Mouse (Mus musculus) ES-E14 (cell line): Measurements from ENCODE around the gene Dlgap4. TPM values are rescaled to one million over a fixed set of nuclear protein-coding genes. Genes with fewer than 3 reads are reported as not detected.

Source experiments
- DNase-seq: peaks from one replicate; pipeline ENCODE4 v3.0.0-alpha.2; 2013; ENCODE audit warnings: low read depth, low spot score
- H3K27ac ChIP-seq: 2 replicates; pipeline ENCODE4 v1.5.1; 2012; ENCODE audit warnings: low read depth, mild to moderate bottlenecking, low read length, moderate library complexity, mixed read lengths; ENCODE audit not compliant: poor library complexity, insufficient read depth, severe bottlenecking
- H3K36me3 ChIP-seq: 2 replicates; pipeline ENCODE4 v1.6.1; 2012; ENCODE audit warnings: mild to moderate bottlenecking, low read length, moderate library complexity, mixed read lengths; ENCODE audit not compliant: control insufficient read depth, poor library complexity, insufficient read depth, severe bottlenecking
- H3K4me1 ChIP-seq, 2 experiments: fragments of 150-350 bp in 1 of 2; sonication (generic) in 1 of 2; 2 replicates each; pipeline ENCODE4 v1.6.1; 2012; ENCODE audit warnings: low read length in 2 of 2, mild to moderate bottlenecking in 1 of 2, mixed read lengths in 1 of 2; ENCODE audit not compliant: control insufficient read depth in 2 of 2, insufficient read depth in 2 of 2, poor library complexity in 1 of 2
- H3K4me3 ChIP-seq, 2 experiments: fragments of 150-350 bp in 1 of 2; sonication (generic) in 1 of 2; 2 replicates each; pipeline ENCODE4 v1.5.1; 2012; ENCODE audit warnings: low read length in 2 of 2, low read depth in 1 of 2, mild to moderate bottlenecking in 1 of 2, mixed read lengths in 1 of 2; ENCODE audit not compliant: insufficient read depth in 1 of 2, poor library complexity in 1 of 2, severe bottlenecking in 1 of 2
- H3K9ac ChIP-seq: 2 replicates; pipeline ENCODE4 v1.6.1; 2012; ENCODE audit warnings: low read depth, mild to moderate bottlenecking, low read length, mixed read lengths; ENCODE audit not compliant: poor library complexity, insufficient read depth, severe bottlenecking
- H3K9me3 ChIP-seq: fragments of 150-350 bp; sonication (generic); 2 replicates; pipeline ENCODE4 v1.6.1; 2012; ENCODE audit warnings: low read depth, mild to moderate bottlenecking, low read length; ENCODE audit not compliant: control insufficient read depth, insufficient read depth
- CHD2 ChIP-seq: IDR thresholded peaks from 2 replicates; pipeline ENCODE4 v1.6.1; 2014; ENCODE audit warnings: mild to moderate bottlenecking, low read depth, low read length, inconsistent platforms
- HCFC1 ChIP-seq: IDR thresholded peaks from 2 replicates; pipeline ENCODE4 v1.6.1; 2012; ENCODE audit warnings: low read length, inconsistent platforms, borderline replicate concordance; ENCODE audit not compliant: insufficient read depth
- MAFK ChIP-seq: IDR thresholded peaks from 2 replicates; pipeline ENCODE4 v1.6.1; 2014; ENCODE audit warnings: mild to moderate bottlenecking, low read depth, low read length, inconsistent platforms; ENCODE audit not compliant: insufficient read depth
- ZC3H11A ChIP-seq: IDR thresholded peaks from 2 replicates; pipeline ENCODE4 v1.6.1; 2012; ENCODE audit warnings: low read depth, mild to moderate bottlenecking, inconsistent platforms, low read length, borderline replicate concordance
- ZNF384 ChIP-seq: IDR thresholded peaks from 2 replicates; pipeline ENCODE4 v1.6.1; 2012; ENCODE audit warnings: low read depth, low read length, inconsistent platforms
- in situ Hi-C, 2 experiments: fragments of 600-800 bp; cut with MboI; formaldehyde crosslinking; loops; one replicate each; pipeline ENCODE4 v1.15.1; 2025; ENCODE audit warnings: low sequenced_read_pairs in 2 of 2, inconsistent platforms in 1 of 2; ENCODE audit not compliant: unreplicated experiment in 2 of 2
- total RNA-seq: library from RNA; depleted of rRNA; stranded (reverse); fragments of 300-350 nt; gene quantifications from 2 replicates; pipeline ENCODE4 v1.2.3, GENCODE M21; 2012

Dlgap4 gene
- total RNA-seq, 1 experiment: 28.8 TPM

DNA sequence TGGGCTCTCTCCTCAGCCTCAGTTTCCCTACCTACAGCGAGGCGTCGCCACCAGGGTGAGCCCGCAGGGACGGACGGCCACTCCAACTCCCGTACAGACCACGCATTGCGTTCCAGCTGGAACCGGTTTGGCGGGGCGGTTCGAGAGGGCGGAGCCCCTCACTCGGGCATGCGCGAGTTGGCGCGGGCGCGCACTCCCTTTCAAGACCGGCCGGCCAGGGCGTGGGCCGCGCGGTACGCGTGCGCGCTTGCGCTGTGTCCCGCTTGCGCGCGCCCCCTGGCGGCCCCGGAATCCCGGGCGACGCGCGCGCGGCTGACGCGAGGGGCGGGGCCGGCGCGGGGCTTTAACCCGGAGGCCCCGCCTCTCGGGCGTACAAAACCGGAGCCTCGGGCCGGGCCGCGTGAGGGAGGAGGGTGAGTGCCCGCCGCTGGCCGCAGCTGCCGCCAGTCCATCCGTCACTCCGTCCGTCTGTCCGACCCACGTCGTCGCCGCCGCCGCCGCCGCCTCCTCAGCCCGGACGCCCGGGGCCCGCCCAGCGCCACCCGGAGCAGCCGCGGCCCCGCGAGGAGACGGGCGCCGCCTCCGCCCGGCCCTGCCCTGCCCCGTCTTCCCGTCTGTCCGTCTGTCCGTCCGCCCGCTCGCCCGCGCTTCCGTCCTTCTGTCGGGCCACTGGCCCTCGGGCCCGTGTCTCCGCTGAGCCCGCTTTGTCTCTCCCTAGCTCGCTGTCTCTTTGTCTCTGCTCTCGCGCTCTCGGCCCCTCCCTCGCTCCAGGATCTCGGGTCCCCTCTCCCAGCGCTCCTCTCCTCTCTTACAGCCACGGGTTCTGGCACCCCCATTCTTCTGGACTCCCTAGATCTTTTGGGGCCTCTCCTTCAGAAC is 107.4 kb downstream of the Dlgap4 start:
- DNase-seq: peak; percentile 77
- Histone ChIP-seq H3K4me1 (peaks cover 9 to 21% of the 10 kb centered on the region in 2 experiments; a peak in 3 of 4 replicates), H3K4me3 (peak overlapping the region; percentile 81 to 94), H3K9me3 (no peaks in the 10 kb centered on the region), H3K27ac (peak overlapping the region; percentile 68), H3K36me3 (no peaks in the 10 kb centered on the region; the same call in 1 of the 2 replicates), H3K9ac (peak overlapping the region; percentile 92)
- in situ Hi-C loops: loop anchor here in 1 of 2 experiments (25.0 kb wide), 1 partner anchor 184 kb away; the partner anchor contains the start of gene Aar2
- TF ChIP-seq HCFC1 (no peak), ZC3H11A (no peak), CHD2 (no peak), MAFK (no peak), ZNF384 (no peak)

DNA sequence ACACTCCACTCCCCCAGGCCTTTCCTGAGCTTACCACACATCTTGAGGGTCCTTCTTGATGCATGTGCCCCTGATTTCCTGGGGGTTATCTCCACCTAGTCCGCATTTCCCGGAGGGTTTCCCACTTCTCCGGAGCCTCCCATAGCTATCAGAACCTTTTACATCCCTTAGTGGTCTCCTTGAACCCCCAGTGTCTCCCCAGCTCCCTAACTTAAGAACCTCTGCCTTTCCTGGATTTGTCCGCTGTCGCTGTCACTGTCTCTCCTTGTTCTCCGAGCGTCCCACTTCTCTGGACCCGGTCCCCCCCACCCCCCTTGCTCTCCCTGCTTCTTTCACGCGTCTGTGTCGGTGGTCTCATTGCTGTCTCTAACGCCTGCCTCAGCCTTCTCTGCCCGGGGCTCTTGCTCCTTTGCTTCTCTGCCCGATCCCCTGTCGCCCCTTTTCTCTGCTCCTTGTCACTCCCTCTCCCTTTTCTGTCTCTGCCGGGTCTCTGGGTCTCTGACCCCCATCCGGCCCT is 108.1 kb downstream of the Dlgap4 start:
- Histone ChIP-seq H3K4me3 (peak overlapping the region; percentile 81 to 94), H3K36me3 (no peaks in the 10 kb centered on the region; the same call in 1 of the 2 replicates), H3K9ac (peak overlapping the region; percentile 92), H3K4me1 (peaks cover 13 to 25% of the 10 kb centered on the region in 2 experiments), H3K9me3 (no peaks in the 10 kb centered on the region), H3K27ac (no peak overlapping the region)
- DNase-seq: no peak
- in situ Hi-C loops: loop anchor here in 1 of 2 experiments (25.0 kb wide), 1 partner anchor 184 kb away; the partner anchor contains the start of gene Aar2
- TF ChIP-seq MAFK (no peak), CHD2 (no peak), ZC3H11A (no peak), ZNF384 (no peak), HCFC1 (no peak)

DNA sequence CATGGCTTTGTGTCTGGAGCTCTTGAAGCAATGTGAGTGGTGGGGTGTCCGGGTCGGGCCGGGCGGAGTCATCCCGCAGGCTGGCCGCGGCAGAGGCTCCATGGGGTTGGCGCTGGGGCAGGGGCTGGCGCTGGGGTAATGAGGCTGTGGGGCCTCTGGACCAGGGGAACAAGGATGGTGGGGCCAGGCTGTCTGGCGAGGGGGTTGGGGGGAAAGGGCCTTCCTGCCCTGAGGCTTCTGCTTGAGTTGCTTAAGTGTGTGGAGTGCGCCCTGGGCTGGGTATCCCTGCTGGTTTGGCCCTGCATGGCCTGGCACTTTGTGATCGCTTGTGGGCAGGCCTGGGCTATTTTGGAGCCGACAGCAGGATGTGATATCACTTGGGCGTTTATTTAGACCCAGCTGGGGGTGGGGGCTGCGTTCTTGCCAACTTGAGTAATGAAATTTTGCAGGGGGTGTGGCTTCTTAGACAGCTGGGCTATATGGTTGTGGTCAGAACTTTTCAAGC is 108.6 kb downstream of the Dlgap4 start:
- TF ChIP-seq ZNF384: no peak
- no peak for TF ChIP-seq CHD2
- no peak for TF ChIP-seq HCFC1
- no peak for TF ChIP-seq MAFK
- no peak for TF ChIP-seq ZC3H11A
- no peak overlapping the region for H3K27ac ChIP-seq
- in situ Hi-C loops: loop anchor here in 1 of 2 experiments (25.0 kb wide), 1 partner anchor 185 kb away; the partner anchor contains the start of gene Aar2
- peaks cover 14 to 28% of the 10 kb centered on the region in 2 experiments for H3K4me1 ChIP-seq
- peak overlapping the region; percentile 81 to 94 for H3K4me3 ChIP-seq
- peak overlapping the region; percentile 92 for H3K9ac ChIP-seq
- DNase-seq: no peak
- no peaks in the 10 kb centered on the region for H3K9me3 ChIP-seq
- no peaks in the 10 kb centered on the region; the same call in 1 of the 2 replicates for H3K36me3 ChIP-seq

DNA sequence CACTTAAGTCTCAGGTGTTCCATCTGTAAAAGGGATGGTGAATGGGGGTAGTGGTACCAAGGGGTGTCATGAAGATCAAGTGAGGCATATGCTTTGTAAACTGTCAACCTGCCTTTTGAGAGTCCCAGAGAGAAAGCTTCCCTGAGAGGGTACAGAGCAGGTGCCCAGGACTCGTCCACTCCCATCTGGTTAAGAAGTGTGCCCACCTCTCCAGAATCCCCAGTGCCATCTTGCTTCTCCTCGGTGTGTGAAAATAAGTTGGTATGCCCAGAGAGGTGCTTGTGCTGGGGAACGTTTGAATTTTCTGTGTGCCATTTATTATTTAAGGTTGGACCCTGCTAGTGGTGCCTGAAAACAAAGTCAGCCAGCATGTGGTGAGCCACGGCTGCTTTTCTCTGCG is 109.2 kb downstream of the Dlgap4 start:
- Histone ChIP-seq H3K9me3 (no peaks in the 10 kb centered on the region), H3K4me3 (peak overlapping the region in 1 of 2 experiments; percentile 81; a peak in 1 of 4 replicates), H3K4me1 (peaks cover 14 to 26% of the 10 kb centered on the region in 2 experiments), H3K27ac (no peak overlapping the region), H3K9ac (no peak overlapping the region; the same call in 1 of the 2 replicates), H3K36me3 (no peaks in the 10 kb centered on the region; the same call in 1 of the 2 replicates)
- DNase-seq: no peak
- in situ Hi-C loops: loop anchor here in 1 of 2 experiments (25.0 kb wide), 1 partner anchor 185 kb away; the partner anchor contains the start of gene Aar2
- TF ChIP-seq ZC3H11A: no peak
- no peak for TF ChIP-seq ZNF384
- no peak for TF ChIP-seq CHD2
- TF ChIP-seq HCFC1: no peak
- TF ChIP-seq MAFK: no peak
